Mouse (Mus musculus) liver, embryonic 13.5 days (tissue): ENCODE data around the gene Itgae. TPM values are rescaled to one million over a fixed set of nuclear protein-coding genes. Genes with fewer than 3 reads are reported as not detected.

Experiments
- ATAC-seq: fragments of 200-750 bp; cut with Nextera tagmentation; 2 replicates; pipeline ENCODE4 v1.8.0; 2017; ENCODE audit warnings: low read depth, mild to moderate bottlenecking, moderate number of reproducible peaks, moderate library complexity
- DNase-seq: peaks from one replicate; pipeline ENCODE4 v3.0.0; 2022
- H3K27ac ChIP-seq: fragments of 300-500 bp; sonication (generic); 2 replicates; pipeline ENCODE4 v1.5.1; 2015; ENCODE audit warnings: moderate library complexity, mild to moderate bottlenecking, inconsistent platforms
- H3K27me3 ChIP-seq: fragments of 300-500 bp; sonication (generic); 2 replicates; pipeline ENCODE4 v1.6.1; 2015; ENCODE audit warnings: mild to moderate bottlenecking, inconsistent platforms
- H3K36me3 ChIP-seq: fragments of 300-500 bp; sonication (generic); 2 replicates; pipeline ENCODE4 v1.6.1; 2015; ENCODE audit warnings: mild to moderate bottlenecking, inconsistent platforms
- H3K4me1 ChIP-seq: fragments of 300-500 bp; sonication (generic); replicated peaks from 2 replicates; pipeline ENCODE4 v1.6.1; 2015; ENCODE audit warnings: inconsistent platforms
- H3K4me2 ChIP-seq: fragments of 300-500 bp; sonication (generic); 2 replicates; pipeline ENCODE4 v1.6.1; 2015; ENCODE audit warnings: inconsistent platforms, mild to moderate bottlenecking, moderate library complexity
- H3K4me3 ChIP-seq: fragments of 300-500 bp; sonication (generic); replicated peaks from 2 replicates; pipeline ENCODE4 v1.5.1; 2015; ENCODE audit warnings: mild to moderate bottlenecking, inconsistent platforms
- H3K9ac ChIP-seq: fragments of 300-500 bp; sonication (generic); 2 replicates; pipeline ENCODE4 v1.6.1; 2015; ENCODE audit warnings: mild to moderate bottlenecking, inconsistent platforms
- H3K9me3 ChIP-seq: fragments of 300-500 bp; sonication (generic); replicated peaks from 2 replicates; pipeline ENCODE4 v1.6.1; 2016; ENCODE audit warnings: inconsistent platforms
- WGBS: fragments of 180-500 bp; shearing (Covaris S2); methylation state at CpG from one replicate; pipeline ENCODE4 v1.1.7; 2015; ENCODE audit not compliant: insufficient replicate concordance; 5-methylcytosine and 5-hydroxymethylcytosine counted together
- polyA plus RNA-seq: library from polyadenylated mRNA; unstranded; fragments of >200 nt; fragmentation: Nextera tagmentation; extraction: Ambion mirVana; gene quantifications from 2 replicates; pipeline ENCODE4 v1.2.1, GENCODE M21; 2015

Gene Itgae
- polyA plus RNA-seq, result 0.12 TPM in 2 replicates

GRCm38 (mm10) chr11:73090283-73090682 lies at the start of gene Itgae:
Itgae (plus strand) TSS chr11:73090583.
- Histone ChIP-seq H3K4me2 (no peak within 1 kb of the TSS), H3K27me3 (no peaks in the 10 kb centered on the region), H3K9ac (no peak within 1 kb of the TSS), H3K27ac (no peak within 1 kb of the TSS), H3K9me3 (no peaks in the 10 kb centered on the region), H3K36me3 (0 out of 2 replicates have a peak, but pooled peaks cover 1% of the 10 kb centered on the region), H3K4me3 (no peak within 1 kb of the TSS), H3K4me1 (peaks cover 10% of the 10 kb centered on the region)
- WGBS, result 39% methylated on average over 4 of the region's 4 CpGs
- no peak for ATAC-seq
- no peak for DNase-seq

GRCm38 (mm10) chr11:73044229-73044755 lies 46.1 kb upstream of the Itgae start:
- Histone ChIP-seq H3K4me3 (no peak overlapping the region), H3K36me3 (no peaks in the 10 kb centered on the region)
- WGBS, result 48% methylated on average over 6 of the region's 6 CpGs

DNA sequence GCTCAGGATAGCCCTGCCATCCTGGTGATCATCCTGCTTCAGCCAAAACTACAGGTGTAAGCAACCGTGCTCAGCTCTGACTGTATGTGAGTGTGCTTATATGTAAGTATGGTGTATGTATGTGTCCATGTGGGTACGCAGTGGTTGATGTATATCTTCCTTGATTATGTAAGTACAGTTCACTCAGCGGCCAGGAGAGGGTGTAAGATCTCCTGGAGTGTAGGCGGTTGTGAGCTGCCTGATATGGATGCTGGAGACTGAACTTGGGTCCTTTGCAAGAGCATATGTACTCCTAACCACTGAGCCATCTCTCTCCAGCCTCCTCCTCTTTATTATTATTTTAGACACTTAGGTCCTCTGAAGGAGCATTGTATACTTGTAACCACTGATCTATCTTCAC lies 45.6 kb upstream of the Itgae start:
- no peak for ATAC-seq
- 41% methylated on average over 4 of the region's 4 CpGs for WGBS

More at GRCm38 (mm10) chr11:73044229-73044755, 46.1 kb upstream of the Itgae start:
- no peak for ATAC-seq
- no peak overlapping the region for H3K9ac ChIP-seq
- no peak overlapping the region for H3K4me2 ChIP-seq
- H3K27me3 ChIP-seq, result no peaks in the 10 kb centered on the region
- H3K4me1 ChIP-seq, result peaks cover 14% of the 10 kb centered on the region
- no peaks in the 10 kb centered on the region for H3K9me3 ChIP-seq
- no peak overlapping the region for H3K27ac ChIP-seq
- DNase-seq, result no peak

DNA sequence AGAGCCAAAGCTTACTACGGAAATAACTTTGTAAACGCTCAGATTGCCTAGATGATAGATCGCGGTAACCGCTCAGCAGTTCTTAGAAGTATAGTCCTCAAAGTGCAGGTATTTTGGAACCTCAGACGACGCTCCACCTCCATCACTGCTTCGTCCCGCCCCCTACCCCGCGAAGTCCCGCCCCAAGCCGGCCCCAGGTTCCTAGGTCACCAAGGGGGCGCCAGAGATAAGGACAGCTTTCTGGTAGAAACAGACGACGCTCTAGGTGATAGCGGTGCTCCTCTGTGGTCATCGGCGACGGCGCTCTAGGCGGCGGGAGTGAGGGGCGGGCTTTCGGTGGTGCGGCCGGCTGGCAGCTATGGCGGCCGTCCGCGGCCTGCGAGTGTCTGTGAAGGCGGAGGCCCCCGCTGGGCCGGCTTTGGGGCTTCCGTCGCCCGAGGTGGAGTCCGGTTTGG lies 42.8 kb upstream of the Itgae start, which contains the start of gene Ncbp3:
Ncbp3 (plus strand) TSS at position 242 of the 455 bp plus-strand sequence.
- Histone ChIP-seq H3K4me3 (peak within 1 kb of the TSS; percentile 92), H3K9me3 (no peaks in the 10 kb centered on the region), H3K4me2 (peak within 1 kb of the TSS; percentile 80), H3K4me1 (peaks cover 22% of the 10 kb centered on the region), H3K9ac (peak within 1 kb of the TSS; percentile 97), H3K27me3 (no peaks in the 10 kb centered on the region), H3K36me3 (peaks cover 29% of the 10 kb centered on the region), H3K27ac (peak within 1 kb of the TSS; percentile 83)
- WGBS, result under 1% methylated on average over 39 of the region's 39 CpGs
- ATAC-seq, result peak; percentile 94
- peak; percentile 95 for DNase-seq

More for the DNA sequence above, 45.6 kb upstream of the Itgae start:
- Histone ChIP-seq H3K4me2 (no peak overlapping the region), H3K4me3 (no peak overlapping the region), H3K4me1 (peaks cover 19% of the 10 kb centered on the region), H3K27ac (no peak overlapping the region), H3K36me3 (peaks cover 3% of the 10 kb centered on the region), H3K27me3 (no peaks in the 10 kb centered on the region), H3K9me3 (no peaks in the 10 kb centered on the region), H3K9ac (no peak overlapping the region)
- no peak for DNase-seq

GRCm38 (mm10) chr11:73048030-73048876 lies 42.1 kb upstream of the Itgae start:
- peak; percentile 69 for DNase-seq
- 2% methylated on average over 55 of the region's 55 CpGs for WGBS

GRCm38 (mm10) chr11:73049335-73049734 lies 41.0 kb upstream of the Itgae start:
- H3K4me3 ChIP-seq, result peak overlapping the region; percentile 92
- peak overlapping the region; percentile 80 for H3K4me2 ChIP-seq
- peak; percentile 59 for DNase-seq
- 5% methylated on average over 4 of the region's 4 CpGs for WGBS
- H3K27me3 ChIP-seq, result no peaks in the 10 kb centered on the region
- ATAC-seq, result no peak
- H3K4me1 ChIP-seq, result peaks cover 24% of the 10 kb centered on the region
- no peaks in the 10 kb centered on the region for H3K9me3 ChIP-seq
- H3K36me3 ChIP-seq, result peaks cover 45% of the 10 kb centered on the region
- peak overlapping the region; percentile 83 for H3K27ac ChIP-seq
- peak overlapping the region; percentile 97 for H3K9ac ChIP-seq

More at GRCm38 (mm10) chr11:73048030-73048876, 42.1 kb upstream of the Itgae start:
- H3K36me3 ChIP-seq, result peaks cover 34% of the 10 kb centered on the region
- no peaks in the 10 kb centered on the region for H3K27me3 ChIP-seq
- H3K4me1 ChIP-seq, result peaks cover 24% of the 10 kb centered on the region
- peak overlapping the region; percentile 92 for H3K4me3 ChIP-seq
- ATAC-seq, result peak; percentile 69
- H3K4me2 ChIP-seq, result peak overlapping the region; percentile 80
- peak overlapping the region; percentile 97 for H3K9ac ChIP-seq
- no peaks in the 10 kb centered on the region for H3K9me3 ChIP-seq
- peak overlapping the region; percentile 83 for H3K27ac ChIP-seq

DNA sequence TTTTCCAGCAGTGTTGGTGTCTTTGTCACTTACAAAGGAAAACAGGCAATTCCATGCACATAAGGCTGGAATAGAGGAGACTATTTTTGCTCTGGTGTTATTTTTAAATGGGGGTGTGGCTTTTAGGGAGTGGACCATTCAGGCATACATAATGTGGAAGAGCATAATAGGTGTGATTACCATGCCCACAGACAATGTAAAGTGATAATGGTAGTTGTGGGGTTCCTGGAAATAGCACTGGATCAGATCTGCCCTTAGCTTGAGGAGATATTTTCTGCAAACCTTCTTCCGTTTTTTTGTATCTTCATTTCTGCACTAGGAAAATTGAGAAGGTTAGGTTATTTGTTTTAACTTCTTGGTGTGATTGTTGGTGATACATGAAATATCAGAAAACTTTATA lies 37.6 kb upstream of the Itgae start:
- 33% methylated on average over 1 of the region's 1 CpGs for WGBS
- Histone ChIP-seq H3K36me3 (peaks cover 78% of the 10 kb centered on the region), H3K9me3 (no peaks in the 10 kb centered on the region), H3K27me3 (no peaks in the 10 kb centered on the region), H3K4me2 (no peak overlapping the region), H3K9ac (no peak overlapping the region), H3K27ac (no peak overlapping the region), H3K4me1 (peaks cover 41% of the 10 kb centered on the region), H3K4me3 (no peak overlapping the region)
- no peak for DNase-seq
- no peak for ATAC-seq

GRCm38 (mm10) chr11:73057701-73058100 lies 32.7 kb upstream of the Itgae start:
- Histone ChIP-seq H3K4me3 (no peak overlapping the region), H3K36me3 (peaks cover 77% of the 10 kb centered on the region), H3K4me1 (peaks cover 32% of the 10 kb centered on the region), H3K9ac (no peak overlapping the region), H3K4me2 (peak overlapping the region; percentile 25), H3K9me3 (no peaks in the 10 kb centered on the region), H3K27ac (no peak overlapping the region), H3K27me3 (no peaks in the 10 kb centered on the region)
- peak; percentile 18 for DNase-seq
- 41% methylated on average over 5 of the region's 5 CpGs for WGBS
- 0 out of 2 replicates have a peak, but pooled peaks have one; percentile 48 for ATAC-seq

GRCm38 (mm10) chr11:73059630-73060029 lies 30.8 kb upstream of the Itgae start:
- peaks cover 66% of the 10 kb centered on the region for H3K36me3 ChIP-seq
- 87% methylated on average over 3 of the region's 3 CpGs for WGBS

GRCm38 (mm10) chr11:73061413-73061812 lies 29.0 kb upstream of the Itgae start:
- H3K4me2 ChIP-seq, result no peak overlapping the region
- DNase-seq, result no peak
- H3K27me3 ChIP-seq, result no peaks in the 10 kb centered on the region
- no peaks in the 10 kb centered on the region for H3K9me3 ChIP-seq
- no peak overlapping the region for H3K9ac ChIP-seq
- WGBS, result 89% methylated on average over 3 of the region's 3 CpGs
- peaks cover 23% of the 10 kb centered on the region for H3K4me1 ChIP-seq
- no peak overlapping the region for H3K4me3 ChIP-seq
- H3K27ac ChIP-seq, result no peak overlapping the region
- peaks cover 59% of the 10 kb centered on the region for H3K36me3 ChIP-seq
- no peak for ATAC-seq

More at GRCm38 (mm10) chr11:73059630-73060029, 30.8 kb upstream of the Itgae start:
- H3K9me3 ChIP-seq, result no peaks in the 10 kb centered on the region
- H3K27ac ChIP-seq, result no peak overlapping the region
- H3K27me3 ChIP-seq, result no peaks in the 10 kb centered on the region
- no peak overlapping the region for H3K4me2 ChIP-seq
- ATAC-seq (no peak), DNase-seq (no peak)
- peaks cover 31% of the 10 kb centered on the region for H3K4me1 ChIP-seq
- H3K4me3 ChIP-seq, result no peak overlapping the region
- no peak overlapping the region for H3K9ac ChIP-seq

DNA sequence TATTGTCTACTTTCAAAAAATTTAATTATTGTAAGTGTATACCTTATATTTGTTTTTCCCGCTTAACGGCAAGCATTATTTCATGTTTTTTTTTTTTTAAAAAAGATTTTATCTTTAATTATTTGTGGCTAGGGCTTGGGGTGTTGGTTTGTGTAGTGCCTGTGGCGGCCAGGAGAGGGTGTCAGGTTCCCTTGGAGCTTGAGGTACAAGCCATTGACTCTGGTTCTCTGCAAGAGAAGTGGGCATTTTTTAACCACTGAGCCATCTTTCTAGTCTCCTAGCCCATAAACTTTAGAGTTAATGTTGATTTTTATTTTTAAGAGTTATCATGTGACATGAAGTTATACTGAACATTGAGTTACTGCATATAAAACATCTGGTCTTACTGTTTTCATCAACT lies 18.5 kb upstream of the Itgae start:
- no peak for DNase-seq
- H3K36me3 ChIP-seq, result peaks cover 87% of the 10 kb centered on the region
- ATAC-seq, result no peak

More for the DNA sequence above, 18.5 kb upstream of the Itgae start:
- Histone ChIP-seq H3K27me3 (no peaks in the 10 kb centered on the region), H3K9ac (no peak overlapping the region), H3K27ac (no peak overlapping the region), H3K4me2 (no peak overlapping the region), H3K9me3 (no peaks in the 10 kb centered on the region), H3K4me3 (no peak overlapping the region), H3K4me1 (no peaks in the 10 kb centered on the region)
- WGBS, result 72% methylated on average over 3 of the region's 3 CpGs
